Mouse (Mus musculus) embryonic facial prominence, embryonic 10.5 days (tissue): ENCODE measurements at regions not wholly inside any gene's neighbourhood (a gene's known extent, or its start where the extent isn't known, plus 50 kb on each side); places are given as distances from the start of the nearest gene placed in this dataset.

Experiments
- DNase-seq: peaks from one replicate; pipeline ENCODE4 v3.0.0-alpha.2; 2017; ENCODE audit warnings: low spot score
- H3K27ac ChIP-seq: fragments of 300-500 bp; sonication (generic); replicated peaks from 2 replicates; pipeline ENCODE4 v1.5.1; 2016; ENCODE audit warnings: mild to moderate bottlenecking
- H3K27me3 ChIP-seq: fragments of 300-500 bp; sonication (generic); replicated peaks from 2 replicates; pipeline ENCODE4 v1.6.1; 2016; ENCODE audit warnings: low read depth, mild to moderate bottlenecking; ENCODE audit not compliant: poor library complexity, severe bottlenecking
- H3K36me3 ChIP-seq: fragments of 300-500 bp; sonication (generic); replicated peaks from 2 replicates; pipeline ENCODE4 v1.6.1; 2016; ENCODE audit warnings: mild to moderate bottlenecking, moderate library complexity
- H3K4me1 ChIP-seq: fragments of 300-500 bp; sonication (generic); 2 replicates; pipeline ENCODE4 v1.6.1; 2016
- H3K4me3 ChIP-seq: fragments of 300-500 bp; sonication (generic); 2 replicates; pipeline ENCODE4 v1.5.1; 2016; ENCODE audit warnings: mild to moderate bottlenecking, moderate library complexity
- H3K9me3 ChIP-seq: fragments of 300-500 bp; sonication (generic); 2 replicates; pipeline ENCODE4 v1.6.1; 2016; ENCODE audit warnings: mild to moderate bottlenecking
- WGBS: fragments of 180-500 bp; shearing (Covaris S2); methylation state at CpG from one replicate; pipeline ENCODE4 v1.1.7; 2016; 5-methylcytosine and 5-hydroxymethylcytosine counted together

DNA sequence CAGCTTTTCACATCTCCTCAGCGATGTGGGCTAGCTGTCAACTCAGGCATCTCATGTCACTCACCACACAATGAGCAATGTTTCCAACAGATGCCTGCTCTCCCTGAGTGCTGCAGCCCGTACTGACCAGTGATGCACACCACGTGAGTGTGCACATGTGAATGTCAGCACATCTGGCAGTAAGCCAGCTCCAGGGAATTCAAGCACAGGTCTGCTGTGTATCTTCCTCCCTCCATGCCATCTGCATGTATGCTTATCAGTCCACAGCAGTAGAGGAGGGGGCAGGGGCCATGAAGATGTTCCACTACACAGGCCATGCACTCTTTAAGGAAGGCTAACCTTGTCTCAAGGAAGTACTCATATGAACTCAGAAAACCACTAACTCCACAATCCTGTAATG lies 183.2 kb downstream of the Clic5 start:
- 77% methylated on average over 3 of the region's 3 CpGs for WGBS
- no peaks in the 10 kb centered on the region; the same call in 1 of the 2 replicates for H3K9me3 ChIP-seq
- H3K27ac ChIP-seq = no peak overlapping the region
- peaks cover 8% of the 10 kb centered on the region for H3K4me1 ChIP-seq
- no peak overlapping the region for H3K4me3 ChIP-seq
- no peaks in the 10 kb centered on the region for H3K27me3 ChIP-seq
- DNase-seq = no peak
- no peaks in the 10 kb centered on the region for H3K36me3 ChIP-seq

DNA sequence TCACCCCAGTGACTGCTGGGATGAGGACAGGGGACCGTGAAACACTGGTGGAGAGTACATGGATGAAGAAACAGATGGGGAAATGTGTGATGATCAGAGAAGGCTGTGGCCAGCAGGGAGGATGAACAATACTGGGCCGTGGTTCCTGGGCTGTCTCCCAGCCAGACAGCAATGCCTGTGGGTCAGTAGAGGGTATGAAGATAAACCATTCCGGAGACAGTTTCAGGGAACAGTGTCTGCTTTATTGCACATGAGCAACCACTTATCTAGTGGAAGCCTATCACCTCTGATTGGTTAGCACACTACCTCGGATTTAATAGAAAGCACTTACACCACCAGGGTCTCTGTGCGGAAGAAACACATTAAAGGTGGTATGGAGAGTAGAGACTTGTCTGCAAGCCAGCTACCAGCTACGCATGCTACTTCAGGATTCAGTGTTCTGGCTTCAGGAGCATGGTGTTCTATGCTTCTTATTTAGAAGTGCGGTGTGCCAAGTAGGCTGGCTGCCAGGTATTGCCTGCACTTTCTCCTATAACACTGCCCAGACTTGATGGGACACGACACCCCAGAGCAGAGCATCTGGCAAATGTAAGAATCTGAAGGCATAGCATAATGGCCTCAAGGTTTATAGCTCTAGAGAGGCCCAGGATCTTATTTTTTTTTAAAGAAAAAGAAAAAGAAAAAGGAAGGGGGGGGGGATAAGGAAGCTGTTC lies 185.5 kb downstream of the Clic5 start:
- 89% methylated on average over 8 of the region's 8 CpGs for WGBS
- Histone ChIP-seq H3K36me3 (no peaks in the 10 kb centered on the region), H3K27me3 (no peaks in the 10 kb centered on the region), H3K27ac (no peak overlapping the region), H3K9me3 (no peaks in the 10 kb centered on the region; the same call in 1 of the 2 replicates), H3K4me1 (peaks cover 4% of the 10 kb centered on the region), H3K4me3 (no peak overlapping the region)
- no peak for DNase-seq

DNA sequence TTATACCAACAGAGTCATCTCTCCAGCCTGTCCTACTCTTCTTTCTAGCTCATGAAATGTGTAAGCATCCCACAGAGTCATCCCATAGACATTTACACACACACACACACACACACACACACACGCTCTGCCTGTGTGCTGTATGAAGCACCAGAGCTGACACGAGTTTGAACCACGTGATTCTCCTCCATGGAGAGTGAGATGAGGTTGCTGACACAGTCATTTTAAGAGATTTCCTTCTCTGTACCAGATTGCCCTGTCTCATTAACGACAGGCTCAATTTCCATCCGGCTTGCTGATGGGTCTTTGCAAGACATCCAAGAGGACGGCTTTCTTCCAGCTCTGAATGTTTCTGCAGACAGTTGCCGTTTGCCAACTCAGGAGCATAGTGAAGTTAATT lies 190.0 kb downstream of the Clic5 start:
- no peaks in the 10 kb centered on the region for H3K36me3 ChIP-seq
- no peak overlapping the region for H3K4me3 ChIP-seq
- DNase-seq = no peak
- no peaks in the 10 kb centered on the region for H3K27me3 ChIP-seq
- no peak overlapping the region for H3K27ac ChIP-seq
- peaks cover 18% of the 10 kb centered on the region for H3K4me1 ChIP-seq
- no peaks in the 10 kb centered on the region for H3K9me3 ChIP-seq
- 74% methylated on average over 7 of the region's 7 CpGs for WGBS

DNA sequence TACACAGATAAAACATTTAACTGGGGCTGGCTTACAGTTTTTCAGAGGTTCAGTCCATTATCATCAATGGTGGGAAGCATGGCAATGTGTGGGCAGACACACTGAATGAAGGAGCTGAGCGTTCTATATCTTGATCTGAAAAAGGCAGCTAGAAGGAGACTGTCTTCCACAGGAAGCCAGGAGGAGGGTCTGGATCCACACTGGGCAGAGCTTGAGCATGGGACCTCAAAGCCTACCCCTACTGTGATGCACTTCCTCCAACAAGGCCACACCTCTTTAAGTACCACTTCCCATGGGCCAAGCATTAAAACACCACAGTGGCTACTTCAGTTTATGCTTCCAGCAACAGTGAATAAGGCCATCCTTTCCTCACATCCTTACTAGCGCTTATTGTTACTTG lies 200.5 kb downstream of the Clic5 start:
- Histone ChIP-seq H3K36me3 (no peaks in the 10 kb centered on the region), H3K27me3 (no peaks in the 10 kb centered on the region; the same call in 1 of the 2 replicates), H3K4me3 (no peak overlapping the region), H3K4me1 (no peaks in the 10 kb centered on the region), H3K27ac (no peak overlapping the region), H3K9me3 (no peaks in the 10 kb centered on the region)
- WGBS = 91% methylated on average over 2 of the region's 2 CpGs
- no peak for DNase-seq

DNA sequence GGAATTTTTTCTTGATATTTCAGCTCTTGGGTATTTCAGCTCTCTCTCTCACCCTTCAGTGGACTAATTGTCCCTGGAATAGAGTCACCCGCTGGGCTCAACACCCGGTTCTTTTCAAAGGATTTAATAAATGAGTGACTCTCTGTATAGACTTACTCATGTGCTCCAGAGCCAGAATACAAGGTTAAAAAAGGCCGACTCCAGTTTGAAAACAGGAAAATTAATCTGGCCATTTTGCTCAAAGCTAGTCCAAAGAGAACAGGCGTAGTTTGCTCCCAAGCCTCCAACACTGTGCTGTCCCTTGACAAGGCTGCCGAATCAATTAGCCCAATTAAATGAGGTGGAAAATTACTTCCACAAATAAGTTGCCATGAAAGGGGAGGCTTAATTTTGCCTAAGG lies 209.4 kb downstream of the Clic5 start:
- WGBS = 46% methylated on average over 5 of the region's 5 CpGs
- Histone ChIP-seq H3K4me1 (peaks cover 8% of the 10 kb centered on the region), H3K9me3 (no peaks in the 10 kb centered on the region), H3K36me3 (no peaks in the 10 kb centered on the region), H3K27me3 (peaks cover 21% of the 10 kb centered on the region), H3K27ac (no peak overlapping the region), H3K4me3 (no peak overlapping the region)
- DNase-seq = no peak

DNA sequence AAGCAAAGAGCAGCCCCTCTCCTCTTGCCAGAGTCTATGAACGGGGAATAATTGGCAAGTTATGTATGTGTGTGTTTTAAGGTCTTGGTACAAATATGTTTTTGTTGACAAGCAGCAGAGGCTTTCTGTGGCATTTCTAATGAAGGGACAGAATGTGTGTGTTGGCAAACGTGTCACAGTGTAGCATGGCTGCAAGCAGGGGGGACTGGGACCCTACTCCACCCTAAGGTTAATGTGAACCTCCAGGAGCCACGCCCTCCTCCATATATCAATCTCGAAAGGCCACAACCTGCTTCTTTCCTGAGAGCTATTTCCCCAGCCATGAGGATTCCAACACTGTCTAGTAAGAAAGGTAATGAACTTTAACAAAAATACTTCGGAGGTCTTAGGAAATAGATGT lies 209.8 kb downstream of the Clic5 start:
- Histone ChIP-seq H3K27me3 (peaks cover 21% of the 10 kb centered on the region), H3K4me3 (no peak overlapping the region)

DNA sequence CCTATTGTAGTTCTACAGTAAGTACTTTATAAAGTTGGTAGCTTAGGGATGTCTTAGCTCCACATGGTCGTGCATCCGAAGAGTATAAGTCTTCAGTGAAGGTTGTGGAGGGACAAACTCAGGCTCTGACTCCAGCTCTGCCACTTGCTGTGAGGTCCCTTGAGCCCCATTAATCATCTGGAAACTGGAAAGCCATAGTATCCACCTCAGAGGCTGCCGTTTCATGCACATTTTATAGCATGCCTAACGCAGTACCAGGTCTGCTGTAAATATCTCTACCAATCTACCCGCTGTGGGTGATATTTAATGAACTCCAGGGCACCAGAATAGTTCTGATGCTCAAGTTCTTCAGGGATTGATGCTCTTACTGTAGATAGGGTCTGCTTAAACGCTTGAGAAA lies 216.5 kb downstream of the Clic5 start:
- H3K27me3 ChIP-seq = peaks cover 5% of the 10 kb centered on the region; the same call in 1 of the 2 replicates
- 86% methylated on average over 6 of the region's 6 CpGs for WGBS

More for the DNA sequence above, 209.8 kb downstream of the Clic5 start:
- H3K36me3 ChIP-seq = no peaks in the 10 kb centered on the region
- WGBS = 55% methylated on average over 5 of the region's 5 CpGs
- H3K9me3 ChIP-seq = no peaks in the 10 kb centered on the region
- H3K27ac ChIP-seq = no peak overlapping the region
- no peak for DNase-seq
- peaks cover 8% of the 10 kb centered on the region for H3K4me1 ChIP-seq

DNA sequence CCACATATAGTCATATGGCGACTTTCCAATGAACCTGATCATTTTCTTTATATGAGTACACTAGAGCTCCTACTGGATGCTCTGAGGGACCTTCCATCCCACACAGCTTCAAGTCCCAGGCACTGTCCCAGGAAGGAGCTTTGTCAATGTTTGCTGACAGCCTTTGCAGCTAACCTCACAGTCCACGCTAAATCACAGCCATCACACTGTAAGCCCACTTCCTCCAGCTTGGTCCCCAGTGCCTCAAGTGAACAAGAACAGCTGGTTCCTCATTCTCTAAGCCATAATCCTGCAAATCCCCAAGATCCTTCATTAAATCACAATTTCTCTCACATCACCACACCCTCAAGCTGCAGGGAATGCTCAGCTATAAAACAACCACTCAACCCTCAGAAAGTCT lies 222.6 kb downstream of the Clic5 start:
- no peaks in the 10 kb centered on the region for H3K27me3 ChIP-seq
- H3K4me3 ChIP-seq = no peak overlapping the region
- no peaks in the 10 kb centered on the region for H3K4me1 ChIP-seq
- no peak overlapping the region for H3K27ac ChIP-seq
- peaks cover 7% of the 10 kb centered on the region; the same call in 1 of the 2 replicates for H3K9me3 ChIP-seq
- 78% methylated on average over 2 of the region's 2 CpGs for WGBS
- no peak for DNase-seq
- H3K36me3 ChIP-seq = no peaks in the 10 kb centered on the region

More for the DNA sequence above, 216.5 kb downstream of the Clic5 start:
- DNase-seq = no peak
- no peak overlapping the region for H3K27ac ChIP-seq
- H3K36me3 ChIP-seq = no peaks in the 10 kb centered on the region
- H3K4me1 ChIP-seq = no peaks in the 10 kb centered on the region; the same call in 1 of the 2 replicates
- H3K4me3 ChIP-seq = no peak overlapping the region
- no peaks in the 10 kb centered on the region for H3K9me3 ChIP-seq

DNA sequence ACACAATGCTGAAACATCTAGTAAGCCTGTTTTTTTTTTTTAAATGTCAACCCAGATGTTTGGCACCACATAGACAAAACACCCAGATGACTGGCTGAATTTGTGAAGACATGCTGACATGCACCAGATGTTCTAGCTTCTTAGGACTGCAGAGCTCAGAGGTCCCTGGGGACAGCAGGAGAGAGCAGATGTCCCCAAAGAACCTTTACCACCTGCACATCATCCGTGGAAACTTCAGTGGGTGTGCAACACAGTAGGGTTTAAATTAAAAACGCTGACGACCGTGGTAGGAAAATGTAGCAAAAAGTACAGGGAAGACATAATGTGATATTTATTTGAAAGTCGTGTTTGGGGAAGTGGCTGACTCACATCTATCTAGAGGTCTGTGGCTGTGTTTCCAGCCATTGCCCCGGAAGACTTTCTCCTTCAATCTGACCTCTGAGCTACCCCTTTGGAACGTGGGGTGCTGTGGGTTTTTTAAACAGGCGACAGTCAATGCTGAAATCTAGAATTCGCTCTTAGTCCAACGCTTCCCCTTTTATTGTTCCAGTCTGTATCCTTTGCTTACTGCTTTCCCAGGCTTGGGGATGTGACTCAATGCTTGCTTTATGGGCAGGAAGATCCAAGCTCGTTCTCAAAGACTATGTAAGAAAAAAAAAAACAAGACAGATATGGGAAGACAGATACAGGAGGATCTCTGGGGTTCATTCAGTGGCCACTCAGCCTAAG lies 230.5 kb downstream of the Clic5 start:
- H3K36me3 ChIP-seq = no peaks in the 10 kb centered on the region
- WGBS = 81% methylated on average over 11 of the region's 11 CpGs
- no peak overlapping the region for H3K4me3 ChIP-seq
- peaks cover 30% of the 10 kb centered on the region for H3K4me1 ChIP-seq
- peak overlapping the region; percentile 44; the same call in 1 of the 2 replicates for H3K27ac ChIP-seq
- DNase-seq = no peak
- H3K9me3 ChIP-seq = peaks cover 12% of the 10 kb centered on the region; the same call in 1 of the 2 replicates
- H3K27me3 ChIP-seq = no peaks in the 10 kb centered on the region

DNA sequence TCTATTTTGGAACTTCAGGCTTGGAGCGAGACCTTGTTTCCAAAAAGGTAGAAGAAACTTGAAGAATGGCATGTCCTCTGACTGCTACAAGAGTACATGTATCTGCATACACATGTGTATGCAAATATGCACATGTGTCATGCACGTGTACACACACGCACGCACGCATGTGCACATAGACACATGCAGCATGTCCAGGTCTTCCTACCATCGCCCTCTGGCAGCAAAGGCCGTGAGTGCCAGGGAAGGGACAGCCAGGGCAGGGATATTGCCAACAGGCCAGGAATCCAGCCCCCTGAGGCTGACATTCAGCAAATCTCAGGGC lies 231.0 kb downstream of the Clic5 start:
- WGBS = 93% methylated on average over 7 of the region's 7 CpGs
- H3K9me3 ChIP-seq = peaks cover 12% of the 10 kb centered on the region; the same call in 1 of the 2 replicates
- H3K4me1 ChIP-seq = peaks cover 30% of the 10 kb centered on the region

DNA sequence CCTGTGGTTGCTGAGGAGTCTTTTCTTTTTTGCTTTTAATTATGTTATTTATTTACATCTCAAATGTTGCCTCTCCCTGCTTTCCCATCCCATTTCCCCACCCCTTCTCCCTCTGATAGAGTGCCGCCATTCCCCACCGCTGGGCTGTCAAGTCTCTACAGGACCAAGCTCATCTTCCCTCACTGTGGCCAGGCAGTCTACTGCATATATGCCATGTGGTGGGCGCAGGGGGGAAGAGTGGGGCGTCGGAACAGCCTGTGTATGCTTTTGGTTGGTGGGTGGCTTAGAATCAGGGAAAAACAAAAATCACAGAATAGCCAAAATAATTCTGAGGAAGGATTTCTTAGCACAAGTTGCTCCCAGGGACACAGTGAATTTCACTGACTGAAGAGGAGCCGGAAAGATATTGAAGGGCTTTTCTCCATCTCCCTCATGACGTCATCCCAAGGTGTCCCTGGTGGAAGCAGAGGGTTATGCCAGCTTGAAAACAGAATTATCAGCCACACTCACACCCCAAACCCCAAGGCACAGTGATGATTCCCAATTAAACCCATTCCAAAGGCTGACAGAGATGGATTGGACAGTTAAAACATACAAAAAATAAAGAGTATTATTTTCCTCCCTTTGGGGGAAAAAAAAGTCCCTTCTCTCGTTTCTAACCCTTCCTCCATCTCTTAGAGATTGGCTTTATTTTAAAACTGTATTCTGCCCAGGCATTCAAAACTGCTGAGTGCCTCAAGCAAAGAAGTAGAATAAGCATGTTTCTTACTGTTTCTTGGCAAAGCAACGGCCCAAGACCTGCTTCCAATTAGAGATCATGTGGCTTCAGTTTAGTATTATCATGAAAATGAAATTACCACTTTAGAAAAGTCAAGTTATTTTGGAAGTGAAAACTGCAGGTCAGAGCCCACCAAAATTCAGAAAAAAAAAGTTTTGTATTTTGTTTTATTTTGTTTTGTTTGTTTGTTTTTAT lies 232.0 kb downstream of the Clic5 start:
- Histone ChIP-seq H3K27me3 (no peaks in the 10 kb centered on the region), H3K4me1 (peaks cover 30% of the 10 kb centered on the region), H3K4me3 (no peak overlapping the region), H3K9me3 (peaks cover 10% of the 10 kb centered on the region; the same call in 1 of the 2 replicates), H3K27ac (no peak overlapping the region; the same call in 1 of the 2 replicates), H3K36me3 (no peaks in the 10 kb centered on the region)
- DNase-seq = no peak
- 70% methylated on average over 9 of the region's 9 CpGs for WGBS

More for the DNA sequence above, 231.0 kb downstream of the Clic5 start:
- Histone ChIP-seq H3K27ac (no peak overlapping the region), H3K36me3 (no peaks in the 10 kb centered on the region), H3K27me3 (no peaks in the 10 kb centered on the region), H3K4me3 (no peak overlapping the region)
- DNase-seq = no peak

DNA sequence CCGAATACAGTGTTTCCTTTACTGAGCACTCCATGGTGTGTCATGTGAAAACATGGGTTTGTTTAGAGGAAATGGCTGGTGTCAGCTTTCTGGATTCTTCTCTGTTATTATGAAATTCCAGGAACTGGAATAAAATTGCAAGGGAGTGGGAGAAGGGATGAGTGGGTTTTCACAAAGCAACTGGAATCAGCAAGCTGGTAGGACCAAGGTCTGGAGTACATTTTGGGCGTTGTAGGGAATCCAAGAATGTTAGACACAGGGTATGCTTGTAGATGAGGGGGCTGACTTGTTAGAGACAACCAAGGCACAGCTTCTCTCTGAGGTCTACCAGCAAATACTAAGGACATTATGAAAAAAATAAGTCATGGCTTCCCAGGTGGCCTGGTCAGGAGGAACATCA lies 233.8 kb downstream of the Clic5 start:
- Histone ChIP-seq H3K9me3 (no peaks in the 10 kb centered on the region), H3K36me3 (no peaks in the 10 kb centered on the region), H3K4me1 (peaks cover 30% of the 10 kb centered on the region), H3K27ac (peak overlapping the region; percentile 40; the same call in 1 of the 2 replicates), H3K27me3 (no peaks in the 10 kb centered on the region), H3K4me3 (no peak overlapping the region)
- WGBS = 75% methylated on average over 2 of the region's 2 CpGs
- no peak for DNase-seq
